Mouse (Mus musculus): ENCODE results near the gene Fmo5. TPM values are rescaled to one million over a fixed set of nuclear protein-coding genes. Genes with fewer than 3 reads are reported as not detected.

The Fmo5 gene
- polyA plus RNA-seq (2012; rRNA removed): 8.0 and 15.1 TPM in 2 replicates

- 2% methylated on average over 18 of the region's 18 CpGs for WGBS
- DNase-seq: peak; percentile 81
- H3K4me1 ChIP-seq (ENCODE audit: control insufficient read depth, insufficient read depth, low read length): no peaks in the 10 kb centered on the region
- peak within 1 kb of the TSS; percentile 80 for H3K4me3 ChIP-seq (replicated peaks; ENCODE audit: extremely low read depth, low read depth, low read length)
- TF ChIP-seq POLR2A (IDR thresholded peaks at IDR 0.05; ENCODE audit: borderline replicate concordance, extremely low read depth, low read depth, low read length) (peak; percentile 95; the same call in 1 of the 2 replicates), CTCF (IDR thresholded peaks at IDR 0.05; ENCODE audit: insufficient read depth, low read length) (no peak)
These were observed at the start of gene Fmo5 for GRCm38 (mm10) chr3:97628391-97629001. Gene Fmo5, plus strand, starts transcription at chr3:97628804.

DNA sequence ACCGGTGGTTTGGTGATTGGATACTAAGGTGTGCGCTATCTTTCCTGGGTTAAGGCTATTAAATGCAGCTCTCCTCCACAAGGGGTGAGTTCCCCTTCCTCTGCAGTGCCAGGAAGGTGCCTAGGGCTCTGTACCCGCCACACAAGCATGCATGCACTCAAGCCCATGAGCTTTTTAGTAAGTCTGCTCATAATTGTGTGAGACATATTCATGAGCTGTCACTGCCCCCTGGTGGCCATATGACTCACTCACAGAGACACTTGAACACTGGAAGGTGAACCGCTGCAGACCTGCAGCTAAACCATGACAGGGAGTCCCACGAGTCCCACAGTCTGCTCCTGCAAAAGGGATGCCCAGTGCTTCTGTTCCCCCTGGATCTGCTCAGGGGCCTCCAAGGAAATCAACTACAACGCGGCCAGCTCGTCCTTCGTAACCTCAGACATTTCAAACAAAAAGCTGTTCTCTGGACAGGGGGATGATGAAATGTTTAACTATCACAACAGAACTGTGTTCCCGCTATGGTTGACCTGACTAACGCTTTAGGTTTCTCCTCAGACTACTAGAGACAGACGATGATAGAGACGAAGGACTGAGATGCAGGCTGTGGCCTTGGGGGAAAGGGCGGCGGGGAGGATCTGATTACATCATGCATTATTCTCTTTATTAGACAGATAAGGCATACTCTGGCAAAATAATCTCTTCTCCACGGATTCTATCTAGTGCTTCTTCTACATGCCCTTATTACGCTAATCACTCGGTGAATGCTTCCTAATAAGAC, 43.0 kb upstream of the Fmo5 start:
- H3K4me3 ChIP-seq (replicated peaks; ENCODE audit: extremely low read depth, low read depth, low read length): no peak overlapping the region
- peak; percentile 69 for DNase-seq
- TF ChIP-seq CTCF (IDR thresholded peaks at IDR 0.05; ENCODE audit: insufficient read depth, low read length) (peak; percentile 72), POLR2A (IDR thresholded peaks at IDR 0.05; ENCODE audit: borderline replicate concordance, extremely low read depth, low read depth, low read length) (no peak)
- whole genome bisulfite sequencing: 62% methylated on average over 18 of the region's 18 CpGs
- H3K4me1 ChIP-seq (ENCODE audit: control insufficient read depth, insufficient read depth, low read length): no peaks in the 10 kb centered on the region

DNA sequence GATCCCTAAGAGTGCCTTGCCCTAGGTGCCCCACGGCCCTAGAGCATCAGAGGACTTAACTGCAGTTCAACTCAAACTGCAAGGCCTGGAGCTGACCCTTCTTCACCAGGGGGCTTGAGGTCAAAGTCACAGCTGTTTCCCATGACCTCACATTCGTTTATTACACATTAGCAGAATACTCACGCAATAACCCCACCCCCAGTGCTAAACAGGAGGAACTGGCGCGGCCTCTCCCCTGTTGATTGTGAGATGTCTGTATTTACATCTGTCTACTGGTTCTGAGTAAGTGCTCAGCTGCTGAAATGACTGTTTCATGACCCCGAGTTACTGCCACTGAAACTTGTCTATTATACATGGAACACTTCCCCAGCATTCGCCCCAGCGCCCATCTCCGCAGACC, 40.9 kb upstream of the Fmo5 start:
- Histone ChIP-seq H3K4me1 (ENCODE audit: control insufficient read depth, insufficient read depth, low read length) (no peaks in the 10 kb centered on the region), H3K4me3 (replicated peaks; ENCODE audit: extremely low read depth, low read depth, low read length) (no peak overlapping the region)
- no peak for DNase-seq
- WGBS: 72% methylated on average over 9 of the region's 9 CpGs
- TF ChIP-seq CTCF (IDR thresholded peaks at IDR 0.05; ENCODE audit: insufficient read depth, low read length): no peak
- TF ChIP-seq POLR2A (IDR thresholded peaks at IDR 0.05; ENCODE audit: borderline replicate concordance, extremely low read depth, low read depth, low read length): no peak

DNA sequence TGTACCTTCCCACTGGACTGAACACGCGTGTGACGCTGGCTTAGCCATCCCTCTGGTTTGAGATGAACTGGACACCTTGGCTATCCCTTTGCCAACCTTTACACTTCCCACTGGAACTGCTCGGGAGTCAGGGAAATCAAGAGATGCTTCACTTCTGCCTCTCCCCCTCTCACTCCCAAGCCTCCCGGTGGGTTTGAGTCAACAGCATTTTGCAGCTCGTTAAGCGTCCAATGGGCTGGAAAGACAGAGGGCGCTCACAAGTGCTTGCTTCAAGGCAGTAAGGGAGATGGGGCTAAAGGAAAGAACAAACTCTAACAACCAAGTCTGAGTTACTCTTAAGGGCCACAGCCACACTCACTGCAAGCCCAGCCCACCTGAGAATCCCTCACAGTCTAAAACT, 37.9 kb upstream of the Fmo5 start:
- TF ChIP-seq POLR2A (IDR thresholded peaks at IDR 0.05; ENCODE audit: borderline replicate concordance, extremely low read depth, low read depth, low read length) (no peak), CTCF (IDR thresholded peaks at IDR 0.05; ENCODE audit: insufficient read depth, low read length) (no peak)
- 80% methylated on average over 8 of the region's 8 CpGs for WGBS
- no peak overlapping the region for H3K4me3 ChIP-seq (replicated peaks; ENCODE audit: extremely low read depth, low read depth, low read length)
- DNase-seq: no peak
- H3K4me1 ChIP-seq (ENCODE audit: control insufficient read depth, insufficient read depth, low read length): no peaks in the 10 kb centered on the region

DNA sequence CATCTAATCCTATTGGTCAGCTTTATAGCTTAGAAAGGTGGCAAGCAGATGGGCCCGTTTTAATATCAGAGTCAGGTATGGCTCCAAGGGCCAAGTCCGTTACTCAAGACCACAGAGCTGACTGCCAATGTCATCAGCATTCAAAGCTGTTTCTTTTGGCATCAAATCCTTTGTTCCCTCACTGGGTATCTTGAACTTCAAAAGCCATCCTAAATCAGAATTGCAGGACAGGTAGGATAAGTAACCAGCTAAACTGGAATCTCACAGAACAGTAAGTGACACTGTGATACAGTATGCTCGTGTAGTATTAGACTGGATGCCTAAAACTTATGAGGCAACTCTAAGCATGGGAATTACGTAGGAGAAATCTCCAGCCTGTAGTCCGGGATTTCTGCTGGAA, 35.5 kb upstream of the Fmo5 start:
- 93% methylated on average over 5 of the region's 5 CpGs for WGBS
- TF ChIP-seq CTCF (IDR thresholded peaks at IDR 0.05; ENCODE audit: insufficient read depth, low read length) (no peak), POLR2A (IDR thresholded peaks at IDR 0.05; ENCODE audit: borderline replicate concordance, extremely low read depth, low read depth, low read length) (no peak)
- no peaks in the 10 kb centered on the region for H3K4me1 ChIP-seq (ENCODE audit: control insufficient read depth, insufficient read depth, low read length)
- DNase-seq: no peak
- no peak overlapping the region for H3K4me3 ChIP-seq (replicated peaks; ENCODE audit: extremely low read depth, low read depth, low read length)

DNA sequence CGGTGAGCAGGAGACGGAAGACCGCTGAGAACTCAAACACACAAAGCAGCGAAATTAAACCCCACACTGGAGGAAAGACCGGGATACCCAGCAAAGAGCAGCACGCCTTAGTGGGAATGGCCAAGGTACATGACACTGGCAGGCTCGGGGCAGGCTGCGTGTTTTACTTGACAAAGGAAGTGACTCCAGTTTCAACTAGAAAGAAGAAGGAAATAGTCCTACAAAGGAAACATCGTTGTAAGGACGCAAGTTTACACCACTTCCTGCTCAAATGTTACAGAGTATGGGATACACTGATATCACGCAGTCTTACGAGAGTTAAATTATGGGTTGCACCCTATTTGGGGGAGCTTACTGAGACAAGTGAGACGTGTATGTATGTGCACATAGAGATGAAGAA, 34.5 kb upstream of the Fmo5 start:
- 65% methylated on average over 13 of the region's 13 CpGs for WGBS

GRCm38 (mm10) chr3:97595066-97595465, 33.5 kb upstream of the Fmo5 start:
- TF ChIP-seq CTCF (IDR thresholded peaks at IDR 0.05; ENCODE audit: insufficient read depth, low read length) (no peak), POLR2A (IDR thresholded peaks at IDR 0.05; ENCODE audit: borderline replicate concordance, extremely low read depth, low read depth, low read length) (no peak)
- 72% methylated on average over 6 of the region's 6 CpGs for WGBS
- Histone ChIP-seq H3K4me1 (ENCODE audit: control insufficient read depth, insufficient read depth, low read length) (no peaks in the 10 kb centered on the region), H3K4me3 (replicated peaks; ENCODE audit: extremely low read depth, low read depth, low read length) (no peak overlapping the region)
- no peak for DNase-seq

More for the DNA sequence above, 34.5 kb upstream of the Fmo5 start:
- Histone ChIP-seq H3K4me1 (ENCODE audit: control insufficient read depth, insufficient read depth, low read length) (no peaks in the 10 kb centered on the region), H3K4me3 (replicated peaks; ENCODE audit: extremely low read depth, low read depth, low read length) (no peak overlapping the region)
- no peak for DNase-seq
- TF ChIP-seq CTCF (IDR thresholded peaks at IDR 0.05; ENCODE audit: insufficient read depth, low read length) (no peak), POLR2A (IDR thresholded peaks at IDR 0.05; ENCODE audit: borderline replicate concordance, extremely low read depth, low read depth, low read length) (no peak)

- Histone ChIP-seq H3K4me1 (ENCODE audit: control insufficient read depth, insufficient read depth, low read length) (no peaks in the 10 kb centered on the region), H3K4me3 (replicated peaks; ENCODE audit: extremely low read depth, low read depth, low read length) (no peak overlapping the region)
- no peak for TF ChIP-seq POLR2A (IDR thresholded peaks at IDR 0.05; ENCODE audit: borderline replicate concordance, extremely low read depth, low read depth, low read length)
- TF ChIP-seq CTCF (IDR thresholded peaks at IDR 0.05; ENCODE audit: insufficient read depth, low read length): no peak
- 47% methylated on average over 8 of the region's 8 CpGs for WGBS
- DNase-seq: no peak
These were observed 31.8 kb upstream of the Fmo5 start for GRCm38 (mm10) chr3:97596796-97597195.

DNA sequence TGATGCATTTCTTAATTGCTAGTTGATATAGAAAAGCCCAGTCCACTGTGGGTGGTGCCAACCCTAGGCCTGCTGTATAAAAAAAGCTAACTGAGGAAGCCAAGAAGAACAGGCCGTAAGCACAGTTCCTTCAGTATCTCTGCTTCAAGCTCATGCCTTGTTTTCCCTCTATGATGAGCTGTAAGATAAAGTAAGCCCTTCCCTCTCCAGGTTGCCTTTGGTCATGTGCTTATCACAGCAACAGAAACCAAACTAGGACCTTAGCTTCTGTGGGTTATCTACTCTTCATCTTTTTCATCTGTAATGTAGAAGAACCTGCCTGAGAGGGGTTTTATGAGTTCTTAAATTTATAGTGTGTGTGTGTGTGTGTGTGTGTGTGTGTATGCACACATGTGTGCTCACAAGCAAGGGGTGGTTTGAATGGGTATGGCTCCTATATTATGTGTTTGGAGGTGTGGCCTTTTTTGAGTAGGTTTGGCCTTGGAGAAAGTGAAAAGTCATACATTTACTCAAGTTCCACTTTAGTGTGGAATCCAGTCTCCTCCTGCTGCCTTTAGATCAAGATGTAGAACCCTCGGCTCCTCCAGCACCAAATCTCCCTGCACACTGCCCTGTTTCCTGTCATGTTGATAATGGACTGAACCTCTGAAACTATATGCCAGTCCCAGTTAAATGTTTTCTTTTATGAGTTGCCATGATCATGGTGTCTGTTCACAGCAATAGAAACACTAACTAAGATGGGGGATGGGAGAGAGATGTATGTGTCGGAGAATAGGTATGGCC, 28.4 kb upstream of the Fmo5 start:
- no peak for TF ChIP-seq POLR2A (IDR thresholded peaks at IDR 0.05; ENCODE audit: borderline replicate concordance, extremely low read depth, low read depth, low read length)
- no peak for TF ChIP-seq CTCF (IDR thresholded peaks at IDR 0.05; ENCODE audit: insufficient read depth, low read length)
- Histone ChIP-seq H3K4me3 (replicated peaks; ENCODE audit: extremely low read depth, low read depth, low read length) (no peak overlapping the region), H3K4me1 (ENCODE audit: control insufficient read depth, insufficient read depth, low read length) (no peaks in the 10 kb centered on the region)
- 96% methylated on average over 3 of the region's 3 CpGs for WGBS
- no peak for DNase-seq

Measured in lung, adult 2 months (tissue).